Mouse (Mus musculus): ENCODE measurements around the gene Spats1.
"Not testable (repeated sequence)": the region's sequence is repeated elsewhere in the genome, so short reads cannot be mapped to it uniquely, and the experiment has no call there.

Spats1 gene

DNA sequence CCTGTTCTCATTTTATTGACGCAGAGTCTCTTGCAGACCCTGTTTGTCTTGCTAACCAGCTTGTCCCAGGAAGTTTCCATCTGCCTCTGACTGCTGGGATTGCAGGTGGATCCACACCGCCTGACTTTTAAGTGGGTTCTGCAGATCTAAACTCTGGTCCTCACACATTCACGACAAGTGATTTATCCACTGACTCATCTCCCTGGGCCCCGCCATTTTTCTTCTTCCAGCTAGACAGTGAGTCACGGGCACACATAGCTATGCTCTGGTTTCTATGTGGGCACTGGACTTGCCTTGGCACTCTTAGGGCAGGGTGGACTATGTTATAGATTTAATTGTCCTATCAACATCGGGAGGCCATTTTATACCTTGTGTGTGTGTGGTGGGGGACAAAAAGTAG is 14.5 kb upstream of the Spats1 start:
- DNase-seq (ENCODE audit: low spot score), result no peak

DNA sequence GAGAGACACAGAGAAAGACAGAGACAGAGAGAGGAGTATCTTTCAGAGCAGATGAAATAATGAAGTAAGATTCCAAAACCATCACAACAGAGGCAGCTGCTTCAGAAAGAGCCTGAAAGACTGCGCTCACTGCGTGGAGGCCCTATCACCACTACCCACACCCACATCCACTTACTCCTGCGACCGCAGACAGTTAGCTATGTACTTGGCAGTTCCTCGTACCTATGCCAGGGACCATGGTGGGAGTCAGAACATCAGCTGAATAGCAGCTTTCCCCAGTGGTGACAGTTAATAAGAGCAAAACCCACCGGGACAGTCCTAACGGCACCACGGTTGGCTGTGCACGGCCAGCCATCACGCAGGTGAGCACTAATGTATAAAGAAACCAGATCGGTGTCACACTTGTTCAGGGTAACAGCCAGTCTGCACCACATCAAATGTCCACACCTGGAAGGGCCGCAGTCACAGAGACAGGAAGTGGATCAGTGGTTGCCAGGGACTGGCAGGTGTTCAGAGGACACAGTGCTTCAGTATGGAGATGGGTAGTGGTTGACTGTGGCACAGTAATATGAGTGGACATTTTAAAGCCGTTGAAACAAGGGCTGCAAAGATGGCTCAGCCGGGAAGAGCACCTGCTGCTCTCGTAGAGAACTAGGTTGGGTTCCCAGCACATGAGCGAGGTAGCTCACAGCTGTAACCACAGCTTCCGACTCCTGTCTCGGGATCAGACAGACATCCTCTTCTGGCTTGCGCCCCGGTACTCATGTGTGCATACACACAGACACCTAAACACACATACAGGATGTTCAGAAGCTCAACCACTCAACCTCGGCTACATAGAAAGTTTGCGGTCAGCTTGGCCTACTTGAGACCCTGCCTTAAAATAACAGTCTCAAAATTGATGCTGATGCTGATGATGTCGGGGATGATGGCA is 13.4 kb upstream of the Spats1 start:
- DNase-seq (ENCODE audit: low spot score), result no peak

DNA sequence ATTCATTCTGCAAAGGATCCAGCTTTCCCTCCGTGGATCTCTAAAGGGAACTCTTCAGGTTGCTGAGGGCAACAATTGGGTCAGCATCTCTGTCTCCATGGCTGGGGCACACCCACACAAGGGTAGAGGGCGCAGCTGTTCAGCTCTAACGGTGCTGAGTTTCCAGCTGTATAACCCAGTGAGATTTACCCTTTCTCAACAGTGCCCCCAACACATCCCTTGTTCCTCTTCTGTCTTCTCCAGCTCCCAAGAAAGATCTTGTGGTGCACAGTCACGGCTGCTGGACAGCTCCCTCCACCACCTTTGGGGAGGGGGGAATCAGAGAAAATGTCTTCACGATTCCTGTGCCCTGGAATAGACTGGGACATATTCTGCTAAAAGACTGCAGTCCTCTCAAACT is 12.0 kb upstream of the Spats1 start:
- DNase-seq (ENCODE audit: low spot score), result no peak

DNA sequence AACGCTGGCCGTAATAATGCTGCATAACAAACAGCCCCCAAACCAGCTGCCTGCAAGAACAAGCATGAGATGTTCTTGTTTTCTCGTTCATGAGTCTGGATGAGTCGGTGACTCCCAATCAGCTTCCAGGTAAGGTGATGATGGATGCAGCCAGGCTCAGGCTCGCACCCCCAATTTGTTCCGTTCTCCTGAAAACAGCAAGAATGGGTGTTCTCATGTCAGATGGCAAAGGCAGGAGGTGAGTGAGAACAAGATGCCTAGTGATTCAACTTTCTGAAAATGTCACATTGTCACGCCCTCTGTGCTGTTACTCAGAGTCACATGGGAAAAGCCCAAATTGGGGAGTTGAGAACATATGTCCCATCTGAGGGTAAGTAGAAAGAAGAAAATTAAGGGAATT is 10.4 kb upstream of the Spats1 start:
- no peak for DNase-seq (ENCODE audit: low spot score)

DNA sequence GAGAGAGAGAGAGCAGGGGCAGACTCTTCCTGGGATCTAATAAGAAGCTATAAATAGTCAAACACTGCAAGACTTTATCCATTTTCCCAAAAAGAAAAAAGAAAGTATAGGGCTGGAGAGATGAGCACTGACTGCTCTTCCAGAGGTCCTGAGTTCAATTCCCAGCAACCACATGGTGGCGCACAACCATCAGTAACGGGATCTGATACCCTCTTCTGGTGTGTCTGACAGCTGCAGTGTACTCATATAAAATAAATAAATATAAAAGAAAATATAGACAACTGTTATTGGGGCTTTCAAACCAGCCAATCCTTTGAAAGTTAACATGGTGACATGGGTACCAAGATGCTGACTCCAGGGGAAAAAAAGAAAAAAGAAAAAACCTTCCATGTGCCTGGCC is 5.2 kb upstream of the Spats1 start:
- DNase-seq (ENCODE audit: low spot score), result no peak

DNA sequence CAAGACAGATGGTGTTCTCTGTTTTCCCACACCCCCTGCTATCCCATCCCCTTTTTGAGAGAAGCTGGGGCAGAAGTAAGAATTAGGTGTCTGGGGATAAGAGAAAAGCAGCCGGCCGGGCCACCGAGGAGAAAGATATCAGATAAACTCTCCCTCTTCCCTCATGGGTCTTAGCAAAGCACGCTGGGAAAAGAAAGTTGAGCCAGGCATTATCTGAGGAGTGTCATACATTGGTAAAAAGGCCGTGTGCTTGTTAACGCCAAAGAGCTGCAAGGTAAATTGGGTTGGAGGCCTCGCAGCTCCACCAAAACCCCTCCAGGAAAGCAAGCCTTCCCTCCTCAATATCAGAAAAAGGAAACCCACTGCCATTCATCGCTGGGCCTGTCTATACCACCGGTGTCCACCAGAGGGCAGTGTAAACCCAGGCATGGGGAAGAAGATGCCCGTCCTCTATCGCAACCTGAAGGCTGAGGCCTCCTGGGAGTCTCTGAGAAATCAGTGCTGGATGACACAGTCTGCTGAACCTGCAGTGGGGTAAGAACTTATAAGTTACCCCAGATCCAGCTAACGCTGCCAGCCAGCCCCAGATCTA is 3.1 kb upstream of the Spats1 start:
- DNase-seq (ENCODE audit: low spot score), result peak; percentile 70

DNA sequence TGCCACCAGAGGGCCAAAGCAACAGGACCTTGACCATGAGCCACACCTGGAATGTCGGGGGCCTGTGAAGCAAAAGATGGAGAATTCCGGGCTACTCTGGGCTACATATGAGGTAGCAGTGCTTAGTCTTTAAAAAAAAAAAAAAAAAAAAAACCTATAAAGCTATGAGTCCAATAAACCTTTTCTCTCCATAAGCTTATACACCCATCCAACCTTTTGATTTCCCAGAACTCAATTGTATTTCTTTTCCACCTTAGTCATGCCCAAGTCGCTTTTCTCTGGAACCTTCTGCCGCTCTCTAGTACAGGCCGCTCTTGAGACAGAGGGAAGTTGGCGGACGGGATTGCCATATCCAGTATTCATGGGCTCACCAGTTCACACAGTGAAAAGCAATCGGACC is 1.1 kb downstream of the Spats1 start:
- no peak for DNase-seq (ENCODE audit: low spot score)

DNA sequence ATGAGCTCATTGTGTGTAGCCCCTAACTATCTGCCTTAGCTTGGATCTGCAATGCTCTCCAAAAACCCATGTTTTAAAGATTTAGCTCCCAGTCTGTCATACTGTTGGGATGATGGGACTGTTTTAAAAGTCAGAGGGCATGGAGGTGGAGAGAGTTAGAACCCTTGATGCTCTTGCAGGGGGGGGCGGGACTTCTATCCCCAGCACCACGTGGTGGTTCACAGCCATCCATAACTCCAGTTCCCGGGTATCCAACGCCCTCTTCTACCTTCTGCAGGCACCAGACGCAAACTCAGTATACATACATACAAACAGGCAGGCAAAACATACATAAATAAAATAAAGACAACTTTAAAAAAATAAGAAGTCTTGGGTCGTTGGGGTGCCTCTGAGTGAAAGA is 1.5 kb downstream of the Spats1 start:
- DNase-seq (ENCODE audit: low spot score), result no peak

DNA sequence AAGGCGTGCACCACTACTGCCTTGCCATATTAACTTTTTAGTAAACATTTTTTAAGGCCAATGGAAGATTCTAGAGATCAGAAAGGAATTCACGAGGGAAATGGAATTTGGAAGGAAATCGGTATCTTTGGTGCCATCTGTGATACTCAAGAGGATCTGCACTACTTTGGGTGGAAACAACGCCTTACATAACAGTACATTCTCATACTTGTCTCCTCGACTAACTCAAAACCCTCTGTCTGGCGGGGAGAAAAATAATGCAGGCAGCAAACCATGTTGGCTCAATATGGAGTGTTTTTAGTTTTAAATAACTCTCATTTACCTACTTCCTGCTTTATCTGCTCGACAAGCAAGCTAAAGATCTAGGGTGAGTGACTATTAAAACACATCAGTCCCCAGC is 4.5 kb downstream of the Spats1 start:
- no peak for DNase-seq (ENCODE audit: low spot score)

DNA sequence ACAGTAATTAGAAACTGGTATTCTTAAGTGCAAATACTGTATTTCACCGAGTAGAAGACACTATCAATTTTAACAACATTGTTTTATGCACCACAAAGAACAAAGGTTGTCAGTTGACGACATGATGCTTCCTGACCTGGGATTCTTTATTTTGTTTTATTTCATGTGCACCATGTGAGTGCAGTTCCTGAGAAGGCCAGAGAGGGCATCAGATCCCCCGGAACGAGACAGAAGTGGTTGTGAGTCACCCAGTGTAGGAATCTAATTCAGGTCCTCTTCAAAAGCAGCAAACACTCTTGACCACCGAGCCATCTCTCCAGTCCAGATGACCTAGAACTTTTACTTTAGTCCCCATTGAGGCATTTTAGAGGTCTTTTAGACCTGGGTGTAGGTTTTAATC is 6.9 kb downstream of the Spats1 start:
- DNase-seq (ENCODE audit: low spot score), result no peak

DNA sequence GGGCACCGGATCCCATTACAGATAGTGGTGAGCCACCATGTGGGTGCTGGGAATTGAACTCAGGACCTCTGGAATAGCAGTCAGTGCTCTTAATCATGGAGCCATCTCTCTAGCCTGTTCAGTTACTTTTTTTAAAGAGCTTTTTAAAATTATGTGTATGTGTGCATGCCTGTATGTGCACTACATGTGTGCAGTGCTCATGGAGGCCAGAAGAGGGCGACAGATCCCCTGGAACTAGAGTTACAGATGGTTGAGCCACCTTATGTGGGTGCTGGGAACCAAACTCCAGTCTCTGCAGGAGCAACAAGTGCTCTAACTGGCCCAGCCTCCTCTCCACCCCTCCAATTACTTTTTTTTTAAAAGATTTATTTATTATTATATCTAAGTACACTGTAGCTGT is 8.5 kb downstream of the Spats1 start:
- DNase-seq (ENCODE audit: low spot score), result no peak

DNA sequence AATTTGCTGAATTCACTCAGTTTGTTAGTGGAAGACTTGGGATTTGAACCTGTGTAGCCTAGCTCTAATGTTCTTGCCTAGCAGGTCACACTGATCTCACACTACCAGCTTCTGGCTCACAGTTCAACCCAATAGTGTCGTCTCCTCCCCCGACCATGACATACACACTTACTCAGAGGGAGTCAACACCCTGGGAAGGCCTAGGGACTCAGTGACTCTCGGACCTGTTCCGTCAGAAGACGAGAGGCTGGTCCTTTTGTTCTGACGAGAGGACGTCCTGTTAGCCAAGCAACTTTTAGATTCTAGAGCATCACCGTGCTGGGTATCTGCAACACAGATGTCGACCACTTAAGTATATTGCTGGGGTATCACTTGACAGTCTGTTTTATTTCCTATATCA is 11.0 kb downstream of the Spats1 start:
- no peak for DNase-seq (ENCODE audit: low spot score)

DNA sequence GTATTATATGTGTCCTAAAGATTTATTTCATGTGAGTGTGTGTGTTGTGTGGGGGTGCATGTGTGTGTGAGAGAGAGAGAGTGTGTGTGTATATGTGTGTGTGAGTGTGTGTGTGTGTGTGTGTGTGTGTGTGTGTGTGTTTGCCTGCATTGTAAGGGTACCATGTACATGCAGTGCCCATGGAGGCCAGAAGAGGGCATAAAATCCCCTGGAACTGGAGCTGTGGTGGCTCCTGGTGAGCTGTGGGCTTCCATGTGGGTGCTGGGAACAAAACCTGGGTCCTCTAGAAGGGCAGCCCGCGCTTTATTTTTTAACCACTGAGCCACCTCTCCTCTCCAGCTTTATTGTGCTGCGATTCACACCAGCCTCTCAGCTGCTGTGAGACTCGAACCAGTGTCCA is 12.7 kb downstream of the Spats1 start:
- no peak for DNase-seq (ENCODE audit: low spot score)

DNA sequence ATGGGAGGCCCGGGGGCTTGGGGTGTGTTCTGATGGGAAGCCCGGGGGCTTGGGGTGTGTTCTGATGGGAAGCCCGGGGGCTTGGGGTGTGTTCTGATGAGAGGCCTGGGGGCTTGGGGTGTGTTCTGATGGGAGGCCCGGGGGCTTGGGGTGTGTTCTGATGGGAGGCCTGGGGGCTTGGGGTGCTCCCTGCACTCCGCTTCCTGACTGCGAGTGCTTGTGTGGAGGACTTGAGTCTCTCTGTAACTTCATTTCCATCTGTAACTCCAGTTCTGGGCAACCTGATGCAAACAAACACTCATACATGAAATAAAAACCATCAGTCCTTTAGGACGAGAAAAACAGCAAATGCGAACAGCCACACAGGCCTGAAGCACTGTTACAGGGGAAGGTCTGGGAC is 16.2 kb downstream of the Spats1 start:
- DNase-seq (ENCODE audit: low spot score), result no peak

DNA sequence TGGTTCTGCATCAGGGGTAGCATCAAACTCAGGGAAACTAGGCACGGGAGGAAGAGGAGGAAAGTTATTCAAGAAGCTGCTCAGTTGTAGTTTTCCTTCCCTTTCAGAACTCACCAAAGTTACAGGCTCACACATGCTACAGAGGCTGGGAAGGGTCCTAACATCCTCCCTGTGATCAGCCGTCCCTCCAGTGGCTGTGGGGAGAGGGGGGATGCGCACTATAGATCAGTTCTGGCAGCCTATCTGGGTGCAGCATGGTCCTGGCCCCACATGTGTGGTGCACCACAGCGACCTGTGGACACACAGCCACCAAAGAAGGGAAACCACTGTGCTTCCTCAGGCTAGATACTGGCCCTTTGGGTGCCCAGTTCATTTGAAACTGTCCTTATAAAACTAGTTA is 16.7 kb downstream of the Spats1 start:
- no peak for DNase-seq (ENCODE audit: low spot score)

DNA sequence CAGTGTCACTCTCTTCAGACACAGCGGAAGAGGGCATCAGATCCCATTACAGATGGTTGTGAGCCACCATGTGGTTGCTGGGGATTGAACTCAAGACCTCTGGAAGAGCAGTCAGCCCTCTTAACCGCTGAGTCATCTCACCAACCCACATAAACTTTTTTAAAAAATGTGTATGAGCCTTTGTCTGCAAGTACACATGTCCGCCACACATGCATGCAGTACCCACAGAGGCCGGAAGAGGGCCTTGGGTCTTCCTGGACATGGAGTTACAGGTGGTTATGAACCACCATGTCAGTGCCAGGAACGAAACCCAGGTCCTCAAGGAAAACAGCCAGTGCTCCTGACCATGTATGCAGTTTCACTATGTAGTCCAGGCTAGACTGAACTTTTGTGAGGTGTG is 17.7 kb downstream of the Spats1 start:
- DNase-seq (ENCODE audit: low spot score), result no peak

DNA sequence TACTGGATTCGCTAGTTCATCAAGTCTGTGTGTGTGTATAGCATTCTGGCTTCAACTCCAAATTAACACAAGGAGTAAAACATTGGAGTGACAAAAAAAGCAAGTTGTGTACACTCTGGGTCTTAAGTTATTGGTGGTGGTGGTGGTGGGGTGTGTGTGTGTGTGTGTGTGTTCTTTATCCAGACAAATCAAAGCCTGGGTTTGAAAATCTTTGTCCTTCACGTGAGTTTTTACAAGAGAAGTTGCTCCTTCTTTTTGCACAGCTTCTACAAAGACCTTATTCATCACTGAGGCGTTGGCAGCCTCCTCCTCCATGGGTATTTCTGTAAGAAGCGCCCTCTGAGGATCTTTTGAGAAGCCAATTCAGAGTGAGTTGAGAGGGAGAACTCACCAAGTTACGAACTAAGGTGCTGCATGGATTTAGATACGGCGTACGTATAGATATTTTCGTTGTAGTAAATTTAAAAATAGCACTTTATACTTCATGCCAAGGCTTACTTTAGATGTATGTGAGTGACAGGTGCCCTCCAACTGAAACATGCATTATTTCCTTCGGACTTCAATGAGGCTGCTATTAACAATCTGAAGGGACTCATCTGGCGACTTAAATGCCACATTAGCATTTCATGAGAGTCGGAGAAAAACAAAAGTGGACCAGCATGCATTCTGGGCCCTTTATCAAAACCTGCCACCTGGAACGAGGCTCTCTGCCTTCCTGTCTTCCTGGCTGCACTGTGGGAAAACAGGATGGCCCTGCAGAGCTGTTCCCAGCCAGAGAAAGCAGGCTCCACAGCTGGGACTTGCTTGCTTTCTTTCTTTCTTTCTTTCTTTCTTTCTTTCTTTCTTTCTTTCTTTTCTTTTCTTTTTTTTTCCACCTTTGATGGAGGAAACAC is 18.7 kb downstream of the Spats1 start:
- no peak for DNase-seq (ENCODE audit: low spot score)

DNA sequence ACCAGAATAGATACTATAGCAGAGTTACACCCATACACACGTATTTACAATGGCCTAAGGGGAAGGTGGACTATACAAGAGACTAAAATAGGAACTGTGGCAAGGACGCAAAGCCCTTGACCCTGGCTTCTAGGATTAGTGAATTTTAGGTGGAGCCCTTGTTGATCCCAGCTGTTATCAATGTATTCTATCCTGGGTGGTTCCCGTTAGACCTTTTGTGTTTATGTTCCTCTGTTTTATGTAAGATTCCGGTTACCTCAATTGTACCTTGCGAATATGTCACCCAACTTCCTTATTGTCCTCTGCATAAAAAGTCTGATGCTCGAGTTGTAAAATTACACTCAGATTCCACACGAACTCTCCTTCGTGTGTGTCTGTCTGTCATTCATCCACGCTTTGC is 19.4 kb downstream of the Spats1 start:
- DNase-seq (ENCODE audit: low spot score), result not testable (repeated sequence)

DNA sequence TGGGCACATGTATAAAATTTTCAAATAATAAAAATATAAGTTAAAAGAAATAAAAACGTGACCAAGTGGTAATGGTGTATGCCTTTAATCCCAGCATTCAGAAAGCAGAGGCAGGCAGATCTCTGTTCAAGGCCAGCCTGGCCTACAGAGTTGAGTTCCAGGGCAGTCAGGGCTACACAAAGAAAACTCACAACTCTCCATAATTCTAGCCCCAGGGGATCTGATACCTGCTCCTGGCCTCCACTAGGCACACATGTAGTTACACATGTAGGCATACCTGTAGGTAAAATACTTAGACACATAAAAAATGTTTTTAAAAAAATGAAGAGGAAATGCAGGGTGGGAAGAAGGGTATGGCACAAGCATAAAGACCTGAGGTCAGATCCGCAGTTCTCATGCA is 20.4 kb downstream of the Spats1 start:
- DNase-seq (ENCODE audit: low spot score), result no peak

DNA sequence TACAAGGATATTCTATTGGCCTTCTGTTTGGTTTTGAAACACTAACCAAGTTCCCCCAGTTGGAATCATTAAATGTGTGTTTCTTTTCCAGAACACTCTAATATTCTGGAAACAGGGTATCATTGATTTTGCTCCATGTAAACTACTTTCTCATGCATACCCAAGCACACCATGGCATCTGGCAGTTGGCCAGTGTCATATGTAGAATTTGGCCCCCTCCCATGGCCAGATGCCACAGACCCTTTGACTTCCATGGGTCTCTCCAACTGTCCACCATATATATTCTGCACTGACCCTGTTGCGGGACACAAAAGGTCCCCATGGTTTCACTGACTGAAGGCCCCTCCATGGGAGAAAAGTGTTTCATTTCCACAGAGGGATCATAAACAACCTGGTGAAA is 22.9 kb downstream of the Spats1 start:
- DNase-seq (ENCODE audit: low spot score), result no peak

DNA sequence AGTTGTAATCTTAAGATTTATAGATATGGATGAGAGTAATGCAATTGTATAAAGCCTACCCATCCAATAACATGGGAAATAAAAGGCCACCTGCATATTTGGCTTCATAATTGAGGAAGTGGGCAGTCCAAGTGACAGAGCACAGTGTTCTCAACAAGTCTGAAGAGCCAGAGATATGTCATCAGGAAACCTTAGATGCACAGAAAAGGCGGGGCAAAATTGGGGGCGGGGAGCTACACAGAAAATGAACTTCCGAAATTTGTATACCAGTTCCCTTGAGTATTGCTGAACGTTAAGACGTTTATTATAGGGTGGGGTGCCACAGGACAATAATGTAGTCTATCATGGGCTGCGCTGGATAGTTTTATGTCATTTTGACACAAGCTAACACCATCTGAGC is 25.1 kb downstream of the Spats1 start:
- no peak for DNase-seq (ENCODE audit: low spot score)

DNA sequence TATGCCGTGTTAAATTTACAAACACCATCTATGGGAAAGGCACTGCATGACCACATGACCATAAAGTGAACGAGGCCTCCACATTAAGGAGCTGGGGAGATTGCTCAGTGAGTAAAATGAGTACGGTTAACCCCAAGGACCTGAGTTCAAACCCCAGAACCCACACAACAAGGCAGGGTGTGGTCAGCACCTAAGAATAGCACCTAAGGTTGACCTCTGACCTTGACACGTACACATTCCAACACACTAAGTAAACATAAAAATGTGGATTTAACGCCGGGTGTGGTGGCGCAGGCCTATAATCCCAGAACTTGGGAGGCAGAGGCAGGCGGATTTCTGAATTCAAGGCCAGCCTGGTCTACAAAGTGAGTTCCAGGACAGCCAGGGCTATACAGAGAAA is 25.6 kb downstream of the Spats1 start:
- no peak for DNase-seq (ENCODE audit: low spot score)

DNA sequence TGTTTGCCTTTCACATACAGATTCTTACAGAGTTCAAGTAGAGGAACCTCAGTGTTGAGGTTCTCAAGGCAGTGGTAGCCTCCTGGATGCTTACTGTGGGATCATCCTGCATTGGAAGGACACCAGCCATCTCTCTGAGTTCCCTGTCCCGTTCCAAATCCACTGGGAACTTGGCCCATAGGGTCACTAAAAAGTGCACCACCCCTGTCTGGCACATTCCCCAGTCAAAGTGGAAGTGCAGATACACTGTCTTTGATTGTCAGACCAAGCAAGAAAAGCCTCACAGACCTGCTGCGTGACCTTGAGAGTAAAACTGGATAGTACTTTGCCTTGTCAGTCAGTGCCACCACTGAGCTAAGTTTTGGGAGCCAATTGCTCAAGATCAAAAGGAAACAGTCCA is 28.2 kb downstream of the Spats1 start:
- DNase-seq (ENCODE audit: low spot score), result no peak

All from spleen, adult 12 weeks (tissue).